15 mouse cellular contexts compared by ENCODE assay signal in the genomic region with DNA sequence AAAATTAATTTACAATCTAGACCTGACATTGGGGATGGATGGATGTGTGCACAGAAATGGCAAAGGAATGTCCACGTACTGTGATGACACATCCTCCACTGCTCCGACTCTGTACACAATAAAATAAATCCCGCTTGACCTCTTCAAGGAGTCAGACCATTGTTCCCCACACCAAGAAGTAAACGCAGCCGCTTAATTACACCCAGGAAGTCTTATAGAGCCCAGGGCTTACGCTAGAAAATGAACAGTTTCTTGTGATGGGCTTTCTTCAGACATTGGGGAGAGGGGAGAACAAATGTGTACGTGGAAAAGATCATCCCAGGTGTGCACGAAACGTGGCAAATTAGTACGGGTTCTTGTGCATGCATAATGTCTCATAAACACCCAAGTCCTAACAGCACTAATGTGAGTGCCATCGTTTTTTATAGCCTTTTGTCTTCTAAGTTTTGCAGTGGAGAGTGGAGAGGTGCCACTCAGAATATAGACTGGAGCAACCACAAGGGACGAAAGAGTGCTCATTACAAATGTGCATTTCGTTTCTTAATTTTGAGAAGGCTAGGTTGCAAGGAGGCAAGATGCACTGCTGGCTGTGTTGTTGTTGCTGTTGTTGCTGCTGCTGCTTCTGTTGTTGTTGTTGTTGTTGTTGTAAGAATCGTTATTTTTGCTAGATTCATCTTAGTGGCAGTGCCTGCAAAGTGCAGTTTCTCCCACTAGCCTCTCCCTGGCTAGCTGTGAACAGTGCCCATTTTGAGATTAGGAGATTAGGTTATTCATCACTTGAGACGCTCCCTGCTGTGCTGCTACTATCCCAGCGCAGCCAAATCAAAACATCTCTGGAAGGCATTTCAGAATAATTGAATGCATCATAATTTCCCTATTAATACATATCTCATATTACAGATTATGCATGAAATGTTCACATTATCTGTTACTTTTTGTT.
DNase-seq lines count a peak whose midpoint lies in the region; ATAC-seq and TF ChIP-seq lines count a peak whose summit lies in the region.
"Had no signal": no experiment of that assay in that cellular context is flagged by ENCODE, and none has a peak within 500 bp of the region (broad histone marks: within the 10 kb centered on the region; RNA-seq: fewer than 3 reads in every experiment).

No protein-coding gene starts in this region.

- H3K4me2 ChIP-seq in embryonic facial prominence, embryonic 13.5 days: peak overlapping the region; percentile 41; the same call in 1 of the 2 replicates
- peak overlapping the region; percentile 41 for H3K4me2 ChIP-seq in forebrain, embryonic 14.5 days (ENCODE audit: low read length)
- peak overlapping the region; percentile 45 for H3K4me2 ChIP-seq in hindbrain, postnatal 0 days (ENCODE audit: low read depth, low read length)
- peak overlapping the region; percentile 47 for H3K4me2 ChIP-seq in neural tube, embryonic 15.5 days
- H3K4me2 ChIP-seq: liver, embryonic 13.5 days had no signal

- H3K27ac ChIP-seq in embryonic facial prominence, embryonic 13.5 days: no peak overlapping the region
- H3K27ac ChIP-seq in embryonic facial prominence, embryonic 10.5 days (replicated peaks): no peak overlapping the region
- peak overlapping the region; percentile 85 for H3K27ac ChIP-seq in forebrain, embryonic 14.5 days (ENCODE audit: low read depth, low read length)
- H3K27ac ChIP-seq in hindbrain, postnatal 0 days: peak overlapping the region; percentile 71
- peak overlapping the region; percentile 82 for H3K27ac ChIP-seq in neural tube, embryonic 15.5 days (replicated peaks)
- H3K27ac ChIP-seq in limb, embryonic 10.5 days: no peak overlapping the region
- H3K27ac ChIP-seq: embryonic facial prominence, embryonic 12.5 days; liver, embryonic 13.5 days had no signal

- H3K9ac ChIP-seq in embryonic facial prominence, embryonic 13.5 days: no peak overlapping the region
- H3K9ac ChIP-seq in forebrain, embryonic 14.5 days (ENCODE audit: low read length): peak overlapping the region; percentile 47
- H3K9ac ChIP-seq in hindbrain, postnatal 0 days (replicated peaks; ENCODE audit: low read length): no peak overlapping the region
- H3K9ac ChIP-seq in neural tube, embryonic 15.5 days (replicated peaks): no peak overlapping the region
- H3K9ac ChIP-seq: embryonic facial prominence, embryonic 12.5 days; liver, embryonic 13.5 days had no signal

- no peaks in the 10 kb centered on the region for H3K9me3 ChIP-seq in embryonic facial prominence, embryonic 13.5 days
- no peaks in the 10 kb centered on the region for H3K9me3 ChIP-seq in embryonic facial prominence, embryonic 10.5 days
- H3K9me3 ChIP-seq in forebrain, embryonic 14.5 days (replicated peaks; ENCODE audit: control insufficient read depth, low read length): no peaks in the 10 kb centered on the region
- H3K9me3 ChIP-seq in hindbrain, postnatal 0 days (ENCODE audit: low read length): no peaks in the 10 kb centered on the region
- H3K9me3 ChIP-seq in neural tube, embryonic 15.5 days (replicated peaks): no peaks in the 10 kb centered on the region
- H3K9me3 ChIP-seq in limb, embryonic 10.5 days (replicated peaks): no peaks in the 10 kb centered on the region
- H3K9me3 ChIP-seq: embryonic facial prominence, embryonic 12.5 days; liver, embryonic 13.5 days had no signal

- no peak for DNase-seq in embryonic facial prominence, embryonic 10.5 days (ENCODE audit: low spot score)
- DNase-seq in forebrain, embryonic 14.5 days (ENCODE audit: low spot score): peak; percentile 51
- DNase-seq in hindbrain, postnatal 0 days (ENCODE audit: low spot score): peak; percentile 29
- DNase-seq in urinary bladder, postnatal 14 days (ENCODE audit: low spot score): no peak
- no peak for DNase-seq in kidney, postnatal 10 days
- no peak for DNase-seq in limb, embryonic 10.5 days (ENCODE audit: low spot score)
- DNase-seq: adrenal gland, postnatal 25 days; cerebellum, adult 18-20 months; liver, embryonic 13.5 days; lung, postnatal 36 days; right cerebral cortex, adult 18-20 months; thymus, adult 2 months had no signal

- no peaks in the 10 kb centered on the region for H3K36me3 ChIP-seq in embryonic facial prominence, embryonic 13.5 days
- no peaks in the 10 kb centered on the region for H3K36me3 ChIP-seq in embryonic facial prominence, embryonic 10.5 days (replicated peaks)
- no peaks in the 10 kb centered on the region for H3K36me3 ChIP-seq in forebrain, embryonic 14.5 days (ENCODE audit: control insufficient read depth, insufficient read depth, low read length)
- H3K36me3 ChIP-seq in hindbrain, postnatal 0 days (ENCODE audit: insufficient read depth, low read length): no peaks in the 10 kb centered on the region
- no peaks in the 10 kb centered on the region for H3K36me3 ChIP-seq in neural tube, embryonic 15.5 days
- no peaks in the 10 kb centered on the region for H3K36me3 ChIP-seq in limb, embryonic 10.5 days
- H3K36me3 ChIP-seq: embryonic facial prominence, embryonic 12.5 days; liver, embryonic 13.5 days had no signal

- H3K4me3 ChIP-seq in embryonic facial prominence, embryonic 13.5 days: no peak overlapping the region
- H3K4me3 ChIP-seq in embryonic facial prominence, embryonic 10.5 days: no peak overlapping the region
- no peak overlapping the region for H3K4me3 ChIP-seq in forebrain, embryonic 14.5 days (ENCODE audit: low read depth, low read length)
- H3K4me3 ChIP-seq in hindbrain, postnatal 0 days (ENCODE audit: low read length): no peak overlapping the region
- H3K4me3 ChIP-seq in neural tube, embryonic 15.5 days (replicated peaks): no peak overlapping the region
- H3K4me3 ChIP-seq in limb, embryonic 10.5 days: no peak overlapping the region
- H3K4me3 ChIP-seq: embryonic facial prominence, embryonic 12.5 days; liver, embryonic 13.5 days had no signal

- 58% methylated on average over 16 of the region's 16 CpGs for WGBS in embryonic facial prominence, embryonic 13.5 days
- 51% methylated on average over 16 of the region's 16 CpGs for WGBS in embryonic facial prominence, embryonic 10.5 days
- WGBS in forebrain, embryonic 14.5 days: 7% methylated on average over 16 of the region's 16 CpGs
- WGBS in hindbrain, postnatal 0 days: 16% methylated on average over 16 of the region's 16 CpGs
- WGBS in neural tube, embryonic 15.5 days: 17% methylated on average over 16 of the region's 16 CpGs
- 65% methylated on average over 16 of the region's 16 CpGs for WGBS in limb, embryonic 10.5 days

- no peaks in the 10 kb centered on the region for H3K27me3 ChIP-seq in embryonic facial prominence, embryonic 13.5 days
- no peaks in the 10 kb centered on the region for H3K27me3 ChIP-seq in embryonic facial prominence, embryonic 10.5 days (replicated peaks; ENCODE audit: low read depth, poor library complexity, severe bottlenecking)
- no peaks in the 10 kb centered on the region for H3K27me3 ChIP-seq in forebrain, embryonic 14.5 days (replicated peaks; ENCODE audit: control insufficient read depth, insufficient read depth, low read length)
- H3K27me3 ChIP-seq in hindbrain, postnatal 0 days (ENCODE audit: insufficient read depth, low read length): no peaks in the 10 kb centered on the region
- no peaks in the 10 kb centered on the region for H3K27me3 ChIP-seq in neural tube, embryonic 15.5 days (replicated peaks)
- no peaks in the 10 kb centered on the region for H3K27me3 ChIP-seq in limb, embryonic 10.5 days (ENCODE audit: low read depth, poor library complexity, severe bottlenecking)
- H3K27me3 ChIP-seq: embryonic facial prominence, embryonic 12.5 days; liver, embryonic 13.5 days had no signal

- peaks cover 9% of the 10 kb centered on the region for H3K4me1 ChIP-seq in embryonic facial prominence, embryonic 13.5 days
- peaks cover 23% of the 10 kb centered on the region for H3K4me1 ChIP-seq in embryonic facial prominence, embryonic 10.5 days
- peaks cover 35% of the 10 kb centered on the region for H3K4me1 ChIP-seq in forebrain, embryonic 14.5 days (ENCODE audit: control insufficient read depth, insufficient read depth, low read length)
- 0 out of 2 replicates have a peak, but pooled peaks cover 7% of the 10 kb centered on the region for H3K4me1 ChIP-seq in hindbrain, postnatal 0 days (ENCODE audit: insufficient read depth, low read length)
- H3K4me1 ChIP-seq in neural tube, embryonic 15.5 days: peaks cover 33% of the 10 kb centered on the region
- H3K4me1 ChIP-seq in limb, embryonic 10.5 days: peaks cover 7% of the 10 kb centered on the region; the same call in 1 of the 2 replicates
- H3K4me1 ChIP-seq: liver, embryonic 13.5 days had no signal

- no peak for ATAC-seq in embryonic facial prominence, embryonic 13.5 days (ENCODE audit: insufficient number of reproducible peaks, insufficient read depth, low FRiP score, low TSS enrichment, low read depth)
- ATAC-seq in forebrain, embryonic 14.5 days: peak; percentile 16; the same call in 1 of the 2 replicates
- peak; percentile 55; the same call in 1 of the 2 replicates for ATAC-seq in hindbrain, postnatal 0 days
- peak; percentile 49 for ATAC-seq in neural tube, embryonic 15.5 days (ENCODE audit: low FRiP score)

- no peak for TF ChIP-seq CTCF in hindbrain, postnatal 0 days (IDR thresholded peaks at IDR 0.05; ENCODE audit: low read depth)

Comparison
In these comparisons a context has a peak if more than half of its experiments do, and no peak if none do; other contexts are left out.
1. H3K27ac ChIP-seq: peak in forebrain, embryonic 14.5 days (single experiment), hindbrain, postnatal 0 days (single experiment) and neural tube, embryonic 15.5 days (single experiment); none in embryonic facial prominence, embryonic 13.5 days (single experiment), embryonic facial prominence, embryonic 10.5 days (single experiment) and limb, embryonic 10.5 days (single experiment).
2. DNase-seq: peak in forebrain, embryonic 14.5 days (single experiment) and hindbrain, postnatal 0 days (single experiment); none in embryonic facial prominence, embryonic 10.5 days (single experiment), urinary bladder, postnatal 14 days (single experiment), kidney, postnatal 10 days (single experiment) and limb, embryonic 10.5 days (single experiment).
3. Peak in every context shown above with its lines, with median percentiles within 50 percentile points of each other: H3K4me2 ChIP-seq.